Mouse (Mus musculus): ENCODE data around the gene Tuft1. TPM values are rescaled to one million over a fixed set of nuclear protein-coding genes. Genes with fewer than 3 reads are reported as not detected.
"Not testable (repeated sequence)": the region's sequence is repeated elsewhere in the genome, so short reads cannot be mapped to it uniquely, and the experiment has no call there.

Tuft1 gene
- polyA plus RNA-seq, 1 experiment: 3.5 TPM

DNA sequence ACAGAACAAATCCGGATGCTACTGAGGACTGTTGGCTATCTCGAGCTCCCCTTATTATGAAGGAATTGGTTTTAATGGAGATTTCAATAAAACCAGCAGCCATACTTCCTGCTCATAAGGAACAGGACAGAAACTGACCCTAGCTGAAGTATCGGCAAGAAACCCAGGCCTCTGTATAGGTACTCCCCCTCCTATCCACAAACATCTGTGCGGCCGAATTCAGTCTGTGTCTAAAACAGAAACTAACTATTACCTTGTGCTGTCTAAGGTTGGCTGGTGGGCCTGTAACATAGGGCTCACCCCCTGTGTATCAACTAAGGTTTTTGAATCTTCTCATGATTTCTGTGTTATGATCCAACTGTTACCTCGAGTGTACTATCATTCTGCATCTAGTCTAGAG is 25.0 kb upstream of the Tuft1 start:
- Histone ChIP-seq H3K27me3 (ENCODE audit: control insufficient read depth, insufficient read depth, insufficient read length) (no peaks in the 10 kb centered on the region), H3ac (ENCODE audit: control insufficient read depth, insufficient read length) (no peak overlapping the region), H3K4me3 (no peak overlapping the region), H3K36me3 (ENCODE audit: control insufficient read depth, insufficient read depth) (no peaks in the 10 kb centered on the region), H3K4me2 (ENCODE audit: low read depth) (no peak overlapping the region), H3K79me2 (ENCODE audit: control insufficient read depth, insufficient read depth) (no peaks in the 10 kb centered on the region)
- TF ChIP-seq TCF3 (IDR thresholded peaks at IDR 0.05; ENCODE audit: insufficient read length, low read depth) (no peak), E2F4 (IDR thresholded peaks at IDR 0.05; ENCODE audit: insufficient read depth) (no peak)

DNA sequence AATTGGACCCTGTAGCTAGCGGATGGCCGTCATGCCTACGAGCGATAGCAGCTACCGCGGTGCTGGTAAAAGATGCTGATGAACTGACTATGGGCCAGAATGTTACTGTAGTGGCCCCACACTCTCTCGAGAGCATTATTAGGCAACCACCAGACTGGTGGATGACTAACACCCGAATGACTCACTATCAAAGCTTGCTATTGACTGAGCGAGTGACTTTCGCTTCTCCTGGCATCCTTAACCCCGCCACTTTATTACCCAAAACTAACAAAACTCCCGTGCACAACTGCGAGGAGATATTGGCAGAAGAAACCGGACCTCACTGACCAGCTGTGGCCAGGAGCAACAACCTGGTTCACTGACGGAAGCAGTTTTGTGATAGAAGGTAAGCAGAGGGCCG is 22.1 kb upstream of the Tuft1 start:
- H3K79me2 ChIP-seq (ENCODE audit: control insufficient read depth, insufficient read depth): no peaks in the 10 kb centered on the region
- H3K4me2 ChIP-seq (ENCODE audit: low read depth): peak overlapping the region; percentile 72
- H3ac ChIP-seq (ENCODE audit: control insufficient read depth, insufficient read length): no peak overlapping the region
- no peak for TF ChIP-seq MYOG (IDR thresholded peaks at IDR 0.05; ENCODE audit: control insufficient read depth in 1 of 3, insufficient read depth in 1 of 3, insufficient read length in 2 of 3, low read depth in 2 of 3)
- TF ChIP-seq CEBPB (IDR thresholded peaks at IDR 0.05; ENCODE audit: insufficient read depth, poor library complexity, severe bottlenecking): peak; percentile 88
- H3K36me3 ChIP-seq (ENCODE audit: control insufficient read depth, insufficient read depth): no peaks in the 10 kb centered on the region
- no peaks in the 10 kb centered on the region for H3K27me3 ChIP-seq (ENCODE audit: control insufficient read depth, insufficient read depth, insufficient read length)
- H3K4me3 ChIP-seq: no peak overlapping the region

DNA sequence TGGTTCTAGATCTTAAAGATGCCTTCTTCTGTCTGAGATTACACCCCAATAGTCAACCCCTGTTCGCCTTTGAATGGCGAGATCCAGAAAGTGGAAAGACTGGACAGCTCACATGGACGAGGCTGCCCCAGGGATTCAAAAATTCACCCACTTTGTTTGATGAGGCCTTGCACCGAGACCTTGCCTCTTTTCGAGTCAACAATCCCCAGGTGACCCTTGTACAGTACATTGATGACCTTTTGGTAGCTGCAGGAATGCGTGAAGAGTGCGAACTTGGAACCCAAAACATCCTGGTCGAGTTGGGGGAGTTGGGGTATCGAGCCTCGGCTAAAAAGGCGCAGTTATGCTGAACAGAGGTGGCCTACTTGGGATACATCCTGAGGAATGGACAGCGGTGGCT is 21.4 kb upstream of the Tuft1 start:
- H3K4me3 ChIP-seq; H3K36me3 ChIP-seq (ENCODE audit: control insufficient read depth, insufficient read depth); H3ac ChIP-seq (ENCODE audit: control insufficient read depth, insufficient read length); H3K79me2 ChIP-seq (ENCODE audit: control insufficient read depth, insufficient read depth); H3K4me2 ChIP-seq (ENCODE audit: low read depth); H3K27me3 ChIP-seq (ENCODE audit: control insufficient read depth, insufficient read depth, insufficient read length): not testable (repeated sequence)

DNA sequence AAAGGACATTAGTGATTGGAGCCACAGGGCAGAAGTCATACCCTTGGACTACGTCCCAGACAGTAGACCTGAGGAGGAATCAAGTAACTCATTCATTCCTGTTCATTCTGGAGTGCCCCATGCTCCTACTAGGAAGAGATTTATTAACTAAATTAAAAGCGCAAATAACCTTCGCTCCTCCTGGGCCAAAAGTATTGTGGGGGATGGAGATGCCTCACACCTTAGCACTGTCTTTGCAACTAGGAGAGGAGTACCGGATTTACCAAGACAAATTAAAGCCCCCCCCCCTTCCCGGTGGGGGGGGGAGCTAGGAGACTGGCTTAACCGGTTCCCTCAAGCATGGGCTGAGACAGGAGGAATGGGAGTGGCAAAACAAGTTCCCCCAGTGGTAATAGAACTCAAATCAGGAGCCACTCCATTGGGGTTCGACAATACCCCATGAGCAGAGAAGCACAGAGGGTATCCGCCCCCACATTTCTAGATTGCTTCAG is 20.7 kb upstream of the Tuft1 start:
- no peaks in the 10 kb centered on the region for H3K36me3 ChIP-seq (ENCODE audit: control insufficient read depth, insufficient read depth)
- no peak overlapping the region for H3K4me2 ChIP-seq (ENCODE audit: low read depth)
- H3K79me2 ChIP-seq (ENCODE audit: control insufficient read depth, insufficient read depth): no peaks in the 10 kb centered on the region
- H3ac ChIP-seq (ENCODE audit: control insufficient read depth, insufficient read length): no peak overlapping the region
- TF ChIP-seq CEBPB (IDR thresholded peaks at IDR 0.05; ENCODE audit: insufficient read depth, poor library complexity, severe bottlenecking) (no peak), MAX (IDR thresholded peaks at IDR 0.05; ENCODE audit: low read depth) (no peak), TCF12 (IDR thresholded peaks at IDR 0.05; ENCODE audit: insufficient read depth, poor library complexity, severe bottlenecking) (no peak), USF1 (IDR thresholded peaks at IDR 0.05; ENCODE audit: low read depth) (no peak)
- H3K27me3 ChIP-seq (ENCODE audit: control insufficient read depth, insufficient read depth, insufficient read length): no peaks in the 10 kb centered on the region
- no peak overlapping the region for H3K4me3 ChIP-seq

DNA sequence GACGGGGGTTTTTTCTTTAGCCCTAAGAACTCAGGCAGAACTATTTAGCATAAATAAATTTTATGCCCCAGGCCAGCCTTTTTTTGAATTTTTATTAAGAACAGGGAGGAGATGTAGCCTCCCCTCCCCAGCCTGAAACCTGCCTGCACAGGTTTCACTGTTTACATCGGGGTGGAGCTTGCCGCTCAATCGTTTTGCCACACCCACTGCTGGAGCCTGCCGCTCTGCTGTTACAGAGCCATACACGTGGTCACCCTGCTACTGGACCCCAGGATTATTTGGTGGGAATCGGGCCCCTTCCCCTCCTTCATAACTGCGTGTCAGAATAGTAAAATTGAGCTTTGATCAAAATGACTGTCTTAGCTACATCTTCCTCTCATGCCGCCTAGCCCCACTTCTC is 16.4 kb upstream of the Tuft1 start:
- H3K36me3 ChIP-seq (ENCODE audit: control insufficient read depth, insufficient read depth); H3K4me2 ChIP-seq (ENCODE audit: low read depth); H3K79me2 ChIP-seq (ENCODE audit: control insufficient read depth, insufficient read depth): not testable (repeated sequence)

DNA sequence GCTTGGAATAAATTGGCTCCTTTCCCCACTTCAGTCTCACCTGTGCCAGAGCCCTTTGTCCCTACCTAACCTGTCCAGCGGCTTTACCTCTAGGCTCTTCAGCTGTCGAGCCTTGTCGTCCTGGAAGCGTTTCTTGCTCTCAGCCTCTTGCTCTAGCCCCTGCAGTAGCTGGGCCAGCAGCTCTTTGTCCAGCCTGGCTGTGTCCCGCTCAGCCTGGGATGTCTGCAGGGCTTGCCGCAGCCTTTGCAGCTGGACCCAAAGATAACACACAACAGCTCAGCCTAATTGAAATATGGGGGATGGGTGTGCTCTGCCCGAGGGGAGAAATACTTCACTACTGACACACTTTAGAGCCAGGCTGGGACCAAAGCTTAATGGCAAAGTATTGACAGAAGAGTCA is 7.2 kb upstream of the Tuft1 start:
- not testable (repeated sequence) for H3K36me3 ChIP-seq (ENCODE audit: control insufficient read depth, insufficient read depth); H3ac ChIP-seq (ENCODE audit: control insufficient read depth, insufficient read length); H3K79me2 ChIP-seq (ENCODE audit: control insufficient read depth, insufficient read depth); H3K27me3 ChIP-seq (ENCODE audit: control insufficient read depth, insufficient read depth, insufficient read length); H3K4me2 ChIP-seq (ENCODE audit: low read depth); H3K4me3 ChIP-seq

More for the DNA sequence above, 16.4 kb upstream of the Tuft1 start:
- H3ac ChIP-seq (ENCODE audit: control insufficient read depth, insufficient read length); H3K27me3 ChIP-seq (ENCODE audit: control insufficient read depth, insufficient read depth, insufficient read length); H3K4me3 ChIP-seq: not testable (repeated sequence)

DNA sequence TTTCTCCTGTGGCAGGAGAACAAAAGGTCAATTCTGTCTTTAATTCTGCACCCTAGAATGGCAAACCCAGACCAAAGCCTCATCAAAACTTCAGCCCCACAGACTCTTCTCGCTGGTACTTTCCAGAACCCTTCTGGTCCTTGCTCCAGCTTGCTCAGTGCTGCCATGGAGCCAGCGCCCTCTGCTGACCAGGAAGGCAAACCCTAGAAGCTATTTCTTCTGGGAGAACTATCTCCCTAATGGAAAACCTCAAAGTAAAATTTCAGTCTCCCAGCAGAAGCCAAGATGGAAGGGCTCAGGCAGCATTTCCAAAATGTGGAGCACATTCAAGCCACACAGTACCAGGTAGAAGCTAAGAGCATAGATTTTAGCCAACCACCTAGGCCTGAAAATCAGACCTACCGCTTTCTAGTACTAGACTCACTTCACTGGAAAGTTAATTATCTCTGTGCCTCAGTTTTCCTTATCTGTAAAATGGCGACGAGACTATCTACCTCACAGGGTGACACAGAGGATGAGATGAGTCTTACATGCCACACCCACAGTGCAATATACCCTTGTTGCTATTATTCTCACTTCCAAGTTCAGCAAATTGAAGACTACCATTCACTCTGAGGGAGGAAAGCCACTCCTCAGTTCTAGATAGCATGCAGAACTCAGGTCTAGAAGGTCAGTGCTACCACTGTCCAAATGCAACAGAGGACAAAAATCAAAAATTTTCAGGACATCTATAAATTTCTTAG is 6.6 kb upstream of the Tuft1 start:
- H3K4me2 ChIP-seq (ENCODE audit: low read depth); H3K36me3 ChIP-seq (ENCODE audit: control insufficient read depth, insufficient read depth): not testable (repeated sequence)

DNA sequence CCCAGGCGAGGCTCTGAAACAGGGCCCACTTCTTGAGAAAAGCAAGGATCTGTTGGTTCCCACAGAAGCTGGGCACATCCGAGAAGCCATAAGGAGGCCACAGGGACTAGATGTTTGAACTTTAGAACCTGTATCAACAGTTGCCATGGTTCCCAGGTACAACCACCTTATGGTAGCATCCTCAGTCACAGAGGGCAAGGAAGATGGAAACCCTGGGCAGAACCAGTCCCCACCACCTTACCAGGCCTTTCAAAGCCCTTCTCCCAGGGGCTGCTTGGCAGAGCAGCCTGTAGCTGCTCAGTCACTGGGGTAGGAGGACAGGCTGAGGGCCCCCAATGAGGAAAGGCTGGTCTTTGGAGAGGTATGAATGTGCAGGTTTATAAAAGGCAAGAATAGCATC is 2.2 kb upstream of the Tuft1 start:
- not testable (repeated sequence) for H3K4me2 ChIP-seq (ENCODE audit: low read depth); H3K4me3 ChIP-seq; H3K79me2 ChIP-seq (ENCODE audit: control insufficient read depth, insufficient read depth); H3K36me3 ChIP-seq (ENCODE audit: control insufficient read depth, insufficient read depth); H3K27me3 ChIP-seq (ENCODE audit: control insufficient read depth, insufficient read depth, insufficient read length); H3ac ChIP-seq (ENCODE audit: control insufficient read depth, insufficient read length)

More for the DNA sequence above, 6.6 kb upstream of the Tuft1 start:
- not testable (repeated sequence) for H3K79me2 ChIP-seq (ENCODE audit: control insufficient read depth, insufficient read depth); H3ac ChIP-seq (ENCODE audit: control insufficient read depth, insufficient read length); H3K27me3 ChIP-seq (ENCODE audit: control insufficient read depth, insufficient read depth, insufficient read length); H3K4me3 ChIP-seq

DNA sequence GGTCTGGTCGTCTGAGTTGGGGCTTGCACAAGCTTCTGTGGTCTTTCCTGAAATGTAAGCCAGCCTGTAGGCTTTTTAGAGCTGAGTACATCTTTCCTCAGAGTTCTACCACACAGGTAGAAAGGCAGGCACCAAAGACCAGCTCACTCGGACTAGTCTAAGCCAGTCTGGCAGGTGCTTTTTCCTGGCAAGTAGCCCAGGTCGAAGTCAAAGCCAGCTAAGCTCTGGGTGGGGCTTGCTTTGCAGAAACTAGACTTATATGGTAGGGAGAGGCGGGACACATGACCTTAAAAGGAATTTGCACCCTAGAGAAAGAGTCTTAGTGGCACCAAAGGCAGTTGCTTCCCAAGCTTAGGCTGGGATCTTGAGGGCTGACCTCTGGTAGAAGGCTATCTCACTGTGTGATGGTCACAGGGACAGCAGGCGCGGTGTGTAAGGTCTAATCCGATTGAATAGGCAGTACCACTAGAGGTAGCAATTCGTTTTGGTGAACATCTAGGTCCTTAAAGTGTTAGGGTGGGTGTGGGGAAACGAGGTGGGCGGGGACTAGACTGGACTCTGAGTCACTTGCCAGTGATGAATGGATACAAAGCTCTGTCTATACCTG is 573 bp upstream of the Tuft1 start:
- not testable (repeated sequence) for H3K36me3 ChIP-seq (ENCODE audit: control insufficient read depth, insufficient read depth); H3K79me2 ChIP-seq (ENCODE audit: control insufficient read depth, insufficient read depth); H3ac ChIP-seq (ENCODE audit: control insufficient read depth, insufficient read length); H3K27me3 ChIP-seq (ENCODE audit: control insufficient read depth, insufficient read depth, insufficient read length); H3K4me3 ChIP-seq
- H3K4me2 ChIP-seq (ENCODE audit: low read depth): peak overlapping the region; percentile 24

DNA sequence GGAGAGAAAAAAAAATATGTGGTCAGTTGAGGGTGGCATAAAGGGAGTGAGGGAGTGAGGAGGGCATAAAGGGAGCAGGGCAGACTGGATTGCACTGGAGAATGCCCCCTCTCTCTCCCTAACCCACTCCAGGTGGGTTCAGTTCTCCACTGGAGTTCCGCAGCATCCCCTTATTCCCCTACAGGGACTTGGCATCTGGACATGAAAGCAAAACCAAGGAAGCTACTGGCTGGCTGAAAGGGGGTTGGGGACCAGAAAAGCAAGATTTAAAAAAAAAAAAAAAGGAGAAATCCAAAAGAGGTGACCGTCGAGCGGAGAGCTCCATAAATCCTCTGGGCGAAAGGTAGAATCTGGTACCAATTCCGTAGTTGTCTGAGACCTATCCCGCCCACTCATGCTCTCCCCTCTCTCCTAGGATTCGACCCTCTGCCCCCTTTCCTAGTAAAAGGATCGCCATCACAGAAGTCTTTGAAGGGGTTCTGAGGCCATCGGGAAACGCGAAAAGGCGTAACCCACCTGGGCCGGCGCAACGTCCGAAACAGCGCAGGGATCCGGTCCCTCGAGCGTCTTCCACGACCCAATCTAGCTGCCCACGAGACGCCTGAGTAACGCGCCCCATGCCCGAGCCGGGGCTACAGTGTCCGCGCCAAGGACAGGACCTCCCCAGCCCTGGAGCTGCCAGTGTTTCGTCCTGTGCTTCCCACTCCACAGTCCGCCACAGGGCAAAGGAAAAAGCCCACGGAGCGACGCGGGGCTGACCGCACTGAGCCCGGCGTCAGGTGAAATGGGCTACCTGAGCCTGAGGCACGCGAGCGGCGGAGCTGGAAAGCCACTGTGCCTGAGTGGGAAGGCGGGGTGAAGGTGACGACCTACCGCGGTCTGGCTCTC is 576 bp downstream of the Tuft1 start:
- not testable (repeated sequence) for H3K79me2 ChIP-seq (ENCODE audit: control insufficient read depth, insufficient read depth); H3K27me3 ChIP-seq (ENCODE audit: control insufficient read depth, insufficient read depth, insufficient read length); H3K4me3 ChIP-seq; H3ac ChIP-seq (ENCODE audit: control insufficient read depth, insufficient read length); H3K36me3 ChIP-seq (ENCODE audit: control insufficient read depth, insufficient read depth)
- H3K4me2 ChIP-seq (ENCODE audit: low read depth): peak overlapping the region; percentile 56

All from myocyte (in vitro differentiated cells).